Mouse (Mus musculus) gonadal fat pad, adult 2 months (tissue): ENCODE measurements around the gene Cd300c. TPM values are rescaled to one million over a fixed set of nuclear protein-coding genes. Genes with fewer than 3 reads are reported as not detected.

Source experiments
- polyA plus RNA-seq: library from polyadenylated mRNA; depleted of rRNA; stranded (reverse); fragments of >200 nt; gene quantifications from 2 replicates; pipeline ENCODE4 v1.2.3, GENCODE M21; 2012; rRNA removed

Gene Cd300c
- polyA plus RNA-seq, 1 experiment, result 0.26 TPM

Other genes with a start within 250 kb of the Cd300c start
- gene Dnaic2, start 241.7 kb downstream of the Cd300c start, polyA plus RNA-seq, result 1.6 and 2.0 TPM in 2 replicates
- gene Kif19a, start 203.8 kb downstream of the Cd300c start, polyA plus RNA-seq, result 1.3 and 1.5 TPM in 2 replicates
- gene Btbd17, start 173.2 kb downstream of the Cd300c start, polyA plus RNA-seq, result 4.5 and 8.2 TPM in 2 replicates
- 0.90 and 3.6 TPM in 2 replicates for gene Gpr142, start 170.2 kb downstream of the Cd300c start, polyA plus RNA-seq
- 93.0 and 119 TPM in 2 replicates for gene Gprc5c, start 118.0 kb downstream of the Cd300c start, polyA plus RNA-seq
- gene Cd300a, start 79.1 kb downstream of the Cd300c start, polyA plus RNA-seq, result 4.1 and 5.6 TPM in 2 replicates
- 1.6 and 3.7 TPM in 2 replicates for gene Cd300lb, start 34.8 kb downstream of the Cd300c start, polyA plus RNA-seq
- gene Cd300ld, start 20.8 kb upstream of the Cd300c start, polyA plus RNA-seq, result 2.5 and 4.9 TPM in 2 replicates
- 4.4 and 4.8 TPM in 2 replicates for gene Cd300c2, start 32.7 kb upstream of the Cd300c start, polyA plus RNA-seq
- gene Cd300ld2, start 47.0 kb upstream of the Cd300c start, polyA plus RNA-seq, result 0.65 and 0.74 TPM in 2 replicates
- gene Cd300ld4, start 57.9 kb upstream of the Cd300c start, polyA plus RNA-seq, result 1.3 and 1.5 TPM in 2 replicates
- 6.8 and 6.9 TPM in 2 replicates for gene Cd300ld5, start 68.6 kb upstream of the Cd300c start, polyA plus RNA-seq
- gene Cd300ld3, start 79.3 kb upstream of the Cd300c start, polyA plus RNA-seq, result 16.4 and 37.6 TPM in 2 replicates
- gene Cd300e, start 93.0 kb upstream of the Cd300c start, polyA plus RNA-seq, result 0.19 and 0.24 TPM in 2 replicates
- 0.60 and 0.72 TPM in 2 replicates for gene Rab37, start 122.3 kb upstream of the Cd300c start, polyA plus RNA-seq
- 0.62 and 0.66 TPM in 2 replicates for gene Cd300lf, start 164.8 kb upstream of the Cd300c start, polyA plus RNA-seq
- 63.7 and 90.9 TPM in 2 replicates for gene Slc9a3r1, start 194.2 kb upstream of the Cd300c start, polyA plus RNA-seq
- 14.6 and 16.8 TPM in 2 replicates for gene Tmem104, start 218.3 kb upstream of the Cd300c start, polyA plus RNA-seq
- 36.3 and 42.6 TPM in 2 replicates for gene Nat9, start 218.7 kb upstream of the Cd300c start, polyA plus RNA-seq